Mouse (Mus musculus): ENCODE data around the gene Il18. TPM values are rescaled to one million over a fixed set of nuclear protein-coding genes. Genes with fewer than 3 reads are reported as not detected.
"Not testable (repeated sequence)": the region's sequence is repeated elsewhere in the genome, so short reads cannot be mapped to it uniquely, and the experiment has no call there.

Il18 gene
- total RNA-seq, 4 experiments from 2014 or later: 0.63 to 2.0 (median 1.6) TPM

GRCm38 (mm10) chr9:50603189-50603997 lies 48.8 kb downstream of the Il18 start, which contains the start of the genes Sdhd and Timm8b:
TSS of gene Sdhd (minus strand) at chr9:50603812.
TSS of gene Timm8b (plus strand) at chr9:50603910.
- DNase-seq (ENCODE audit: low spot score in 2 of 2): peak; percentile 86 to 91

GRCm38 (mm10) chr9:50603998-50604324 lies 49.3 kb downstream of the Il18 start:
- DNase-seq (ENCODE audit: low spot score in 2 of 2): no peak

DNA sequence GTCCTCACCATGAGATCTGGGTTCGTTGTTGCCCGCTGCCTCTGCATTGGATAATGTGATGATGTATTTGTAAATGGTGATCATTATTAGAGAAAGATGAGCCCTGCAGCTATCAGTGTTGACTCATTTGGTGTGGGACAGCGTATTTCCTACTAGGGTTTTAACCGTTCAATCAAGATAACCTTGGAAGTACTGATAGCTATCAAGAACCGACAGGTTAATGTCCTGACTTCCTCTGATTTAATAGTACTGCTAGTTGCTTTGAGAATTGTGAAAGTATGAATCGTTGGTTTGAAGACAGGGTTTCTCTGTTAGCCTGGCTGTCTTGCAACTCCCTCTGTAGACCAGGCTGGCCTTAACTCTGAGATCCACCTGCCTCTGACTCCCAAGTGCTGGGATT lies 49.7 kb downstream of the Il18 start:
- DNase-seq (ENCODE audit: low spot score in 2 of 2): no peak

DNA sequence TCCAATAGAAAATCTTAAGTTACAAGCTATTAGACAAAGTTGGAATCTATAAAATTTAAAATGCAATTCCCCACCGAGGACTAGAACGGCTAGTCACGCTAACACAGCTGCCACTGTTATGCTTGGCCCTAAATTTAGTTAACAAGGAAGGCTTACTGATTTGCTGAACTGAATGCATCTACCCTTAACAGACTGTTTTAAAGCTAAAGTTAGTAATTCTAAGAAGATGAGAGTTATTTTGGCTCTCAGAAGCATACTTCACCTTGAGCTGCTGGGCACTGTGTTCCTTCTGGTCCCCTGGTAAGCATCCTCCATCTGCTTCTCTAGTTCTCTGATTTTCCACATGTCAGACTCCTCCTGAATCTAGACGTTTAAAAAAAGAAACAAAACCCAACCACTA lies 57.5 kb downstream of the Il18 start:
- no peak for DNase-seq (ENCODE audit: low spot score in 2 of 2)

DNA sequence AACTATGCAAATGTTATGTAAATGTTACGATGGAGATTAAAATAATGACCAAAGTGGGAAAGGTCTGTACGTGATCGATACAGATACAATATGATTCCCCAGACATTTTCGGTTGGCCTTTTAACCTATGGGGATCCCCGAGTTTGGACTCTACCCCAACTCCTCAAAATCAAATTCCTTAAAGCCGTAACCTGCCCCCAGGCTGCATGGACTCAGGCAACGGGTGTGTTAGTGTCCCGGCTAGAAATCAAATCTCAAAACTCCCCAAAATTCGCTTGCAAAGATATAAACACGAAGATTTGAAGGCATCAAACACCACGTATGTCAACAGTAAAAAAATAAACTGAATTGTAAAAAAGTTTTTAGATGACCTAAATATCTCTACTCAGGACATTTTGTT lies 61.5 kb downstream of the Il18 start:
- DNase-seq (ENCODE audit: low spot score in 2 of 2): no peak

DNA sequence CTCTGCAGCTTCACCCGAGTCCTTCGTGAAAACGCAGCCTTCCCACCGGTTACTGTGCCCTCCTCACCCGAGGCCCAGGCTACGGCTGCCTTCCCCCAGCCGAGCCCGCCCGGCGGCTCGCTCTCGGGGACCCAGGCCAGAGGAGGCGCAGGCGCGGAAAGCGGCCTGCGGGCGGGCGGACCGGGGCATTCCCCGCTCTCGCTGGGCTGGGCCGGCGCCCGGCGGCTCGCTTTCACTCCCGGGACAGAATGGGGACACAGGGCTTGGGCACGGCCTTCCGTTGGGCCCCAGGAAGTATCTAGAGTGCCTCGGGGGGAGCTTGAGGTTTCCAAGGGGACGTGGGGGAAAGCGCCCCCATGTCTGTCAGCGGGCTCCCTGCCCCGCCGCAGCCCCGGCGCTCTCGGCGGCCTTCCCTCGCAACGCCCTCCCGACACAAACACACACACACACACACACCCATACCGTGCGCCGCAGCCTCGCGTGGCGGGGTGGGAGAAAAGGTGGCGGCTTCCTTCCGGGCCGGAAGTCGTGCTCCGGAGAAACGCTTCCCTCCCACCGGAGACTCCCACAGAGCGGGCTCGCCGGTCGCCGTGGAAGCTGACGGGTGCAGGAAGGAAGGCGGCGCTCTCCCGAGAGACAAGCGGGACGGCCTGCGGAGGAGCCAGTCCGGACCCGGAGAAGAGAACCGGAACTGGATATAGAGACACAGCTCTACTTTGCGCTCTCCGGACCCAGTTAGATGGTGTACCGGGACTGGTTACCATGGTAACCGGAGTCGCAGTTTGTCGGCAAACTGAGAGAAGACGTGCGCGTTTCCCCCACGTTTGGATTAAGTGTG lies 62.4 kb downstream of the Il18 start, which contains the start of the genes Pih1d2 and Nkapd1:
TSS of gene Pih1d2 (plus strand) at position 556 of the 838 bp plus-strand sequence.
TSS of gene Nkapd1 (minus strand) at position 699 of the 838 bp plus-strand sequence.
- peak; percentile 78 for DNase-seq (ENCODE audit: low spot score in 2 of 2)

DNA sequence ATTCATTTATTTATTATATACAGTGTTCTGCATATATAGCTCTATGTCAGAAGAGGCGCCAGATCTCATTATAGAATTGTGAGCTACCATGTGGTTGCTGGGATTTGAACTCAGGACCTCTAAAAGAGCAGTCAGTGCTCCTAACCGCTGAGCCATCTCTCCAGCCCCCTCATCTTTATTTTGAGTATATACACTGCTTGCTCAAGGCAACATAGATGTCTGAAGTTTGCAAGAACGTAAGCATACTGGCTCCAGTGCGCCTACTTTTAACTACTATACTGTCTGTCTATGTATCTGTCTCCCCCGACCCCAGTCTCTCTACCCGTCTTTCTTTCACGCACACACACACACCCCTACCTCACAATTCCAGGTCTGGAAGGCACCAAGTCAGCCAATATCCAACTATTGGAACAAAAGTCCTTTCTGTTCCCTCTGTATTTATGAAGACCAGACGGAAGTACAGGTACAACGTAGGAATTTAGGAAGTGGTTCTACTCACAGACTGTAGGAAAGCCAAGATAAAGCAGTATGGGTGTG lies 63.2 kb downstream of the Il18 start:
- DNase-seq (ENCODE audit: low spot score in 2 of 2): no peak

GRCm38 (mm10) chr9:50630903-50631302 lies 76.3 kb downstream of the Il18 start:
- DNase-seq (ENCODE audit: low spot score in 2 of 2): not testable (repeated sequence)

Other genes starting within 250 kb of the Il18 start
- gene Rpl10-ps3, start 209.9 kb upstream of the Il18 start, total RNA-seq (2022): 100 to 1,000 TPM; 487 to 681 (median 590) TPM
- under 1 TPM in 2 of 4 experiments, not detected in 2; 0.19 to 0.27 TPM for gene Plet1, start 60.3 kb upstream of the Il18 start, total RNA-seq (2022)
- 10 to 100 TPM; 10.1 to 13.7 (median 11.7) TPM for gene Pts, start 26.1 kb upstream of the Il18 start, total RNA-seq (2022)
- gene Bco2, start 354 bp downstream of the Il18 start, total RNA-seq (2022): under 1 TPM; 0.13 to 0.47 (median 0.44) TPM
- gene Tex12, start 6.5 kb downstream of the Il18 start, total RNA-seq (2022): not detected
- gene Sdhd, start 49.0 kb downstream of the Il18 start, total RNA-seq (2022): 100 to 1,000 TPM; 290 to 337 (median 311) TPM
- 100 to 1,000 TPM; 197 to 232 (median 214) TPM for gene Timm8b, start 49.1 kb downstream of the Il18 start, total RNA-seq (2022)
- under 1 TPM in 2 of 4 experiments, not detected in 2; 0.27 to 0.80 TPM for gene Pih1d2, start 62.5 kb downstream of the Il18 start, total RNA-seq (2022)
- 10 to 100 TPM; 10.2 to 12.4 (median 11.1) TPM for gene Nkapd1, start 62.6 kb downstream of the Il18 start, total RNA-seq (2022)
- gene Dlat, start 105.0 kb downstream of the Il18 start, total RNA-seq (2022): 100 to 1,000 TPM; 159 to 224 (median 179) TPM
- 1 to 10 TPM; 2.0 to 2.5 (median 2.1) TPM for gene Dixdc1, start 184.7 kb downstream of the Il18 start, total RNA-seq (2022)
- 1 to 10 TPM; 2.9 to 5.9 (median 4.8) TPM for gene 2310030G06Rik, start 191.7 kb downstream of the Il18 start, total RNA-seq (2022)
- gene Cryab, start 196.5 kb downstream of the Il18 start, total RNA-seq (2022): 1,000 to 10,000 TPM; 1,194 to 1,381 (median 1,261) TPM
- 100 to 1,000 TPM; 118 to 146 (median 133) TPM for gene Hspb2, start 197.5 kb downstream of the Il18 start, total RNA-seq (2022)
- gene Fdxacb1, start 213.4 kb downstream of the Il18 start, total RNA-seq (2022): 1 to 10 TPM; 2.7 to 6.1 (median 3.4) TPM
- 10 to 100 TPM in 1 of 4 experiments, 1 to 10 TPM in 3; 8.0 to 11.0 (median 9.3) TPM for gene Alg9, start 220.2 kb downstream of the Il18 start, total RNA-seq (2022)
- gene 1110032A03Rik, start 220.7 kb downstream of the Il18 start, total RNA-seq (2022): 10 to 100 TPM; 12.1 to 15.4 (median 13.8) TPM

Measured in gastrocnemius, adult 8-10 months (tissue).